Mouse (Mus musculus) MN1 (cell line): ENCODE data around the gene Gab2.

ENCODE experiments used
- DNase-seq: peaks from one replicate; pipeline ENCODE4 v3.0.0-alpha.2; 2016; ENCODE audit warnings: low spot score

The Gab2 gene

GRCm38 (mm10) chr7:97251638-97252037, 170.3 kb downstream of the Gab2 start:
- DNase-seq: no peak

GRCm38 (mm10) chr7:97262541-97262940, 181.2 kb downstream of the Gab2 start:
- no peak for DNase-seq

GRCm38 (mm10) chr7:97270367-97270766, 189.0 kb downstream of the Gab2 start:
- DNase-seq: no peak

GRCm38 (mm10) chr7:97271068-97271467, 189.7 kb downstream of the Gab2 start:
- no peak for DNase-seq

GRCm38 (mm10) chr7:97296986-97297385, 215.6 kb downstream of the Gab2 start:
- DNase-seq: no peak

GRCm38 (mm10) chr7:97297466-97297865, 216.1 kb downstream of the Gab2 start:
- DNase-seq: peak; percentile 74

GRCm38 (mm10) chr7:97298279-97298678, 216.9 kb downstream of the Gab2 start:
- DNase-seq: no peak

- DNase-seq: no peak
Measured at GRCm38 (mm10) chr7:97298943-97299342, 217.6 kb downstream of the Gab2 start.

GRCm38 (mm10) chr7:97300914-97301313, 219.5 kb downstream of the Gab2 start:
- no peak for DNase-seq

- no peak for DNase-seq
Measured at GRCm38 (mm10) chr7:97301321-97301720, 219.9 kb downstream of the Gab2 start.

- DNase-seq: no peak
Measured at GRCm38 (mm10) chr7:97302261-97302660, 220.9 kb downstream of the Gab2 start.

- DNase-seq: no peak
Measured at GRCm38 (mm10) chr7:97302876-97303275, 221.5 kb downstream of the Gab2 start.

- no peak for DNase-seq
Measured at GRCm38 (mm10) chr7:97303614-97304013, 222.2 kb downstream of the Gab2 start.

- no peak for DNase-seq
Measured at GRCm38 (mm10) chr7:97304471-97304870, 223.1 kb downstream of the Gab2 start.

GRCm38 (mm10) chr7:97305206-97305605, 223.8 kb downstream of the Gab2 start:
- no peak for DNase-seq

- no peak for DNase-seq
Measured at GRCm38 (mm10) chr7:97306813-97307212, 225.4 kb downstream of the Gab2 start.

GRCm38 (mm10) chr7:97307546-97307945, 226.2 kb downstream of the Gab2 start:
- DNase-seq: no peak

GRCm38 (mm10) chr7:97309461-97310340, 228.3 kb downstream of the Gab2 start:
- DNase-seq: no peak

- DNase-seq: no peak
Measured at GRCm38 (mm10) chr7:97310341-97310635, 228.9 kb downstream of the Gab2 start.

GRCm38 (mm10) chr7:97311620-97312019, 230.2 kb downstream of the Gab2 start:
- DNase-seq: no peak

- no peak for DNase-seq
Measured at GRCm38 (mm10) chr7:97312196-97312595, 230.8 kb downstream of the Gab2 start.

- DNase-seq: no peak
Measured at GRCm38 (mm10) chr7:97312856-97313255, 231.5 kb downstream of the Gab2 start.

GRCm38 (mm10) chr7:97313364-97313995, 232.1 kb downstream of the Gab2 start:
- DNase-seq: no peak

GRCm38 (mm10) chr7:97314646-97315045, 233.3 kb downstream of the Gab2 start:
- DNase-seq: no peak
